Mouse (Mus musculus) heart, postnatal 0 days (tissue): ENCODE results near the gene Fam168b.

Experiments used
- CTCF ChIP-seq: IDR thresholded peaks from 2 replicates; pipeline ENCODE4 v1.5.1; 2016; ENCODE audit warnings: antibody characterized with exemption, control low read depth, low read depth
- EP300 ChIP-seq: IDR thresholded peaks from 2 replicates; pipeline ENCODE4 v1.6.1; 2016; ENCODE audit warnings: antibody characterized with exemption, low read depth

DNA sequence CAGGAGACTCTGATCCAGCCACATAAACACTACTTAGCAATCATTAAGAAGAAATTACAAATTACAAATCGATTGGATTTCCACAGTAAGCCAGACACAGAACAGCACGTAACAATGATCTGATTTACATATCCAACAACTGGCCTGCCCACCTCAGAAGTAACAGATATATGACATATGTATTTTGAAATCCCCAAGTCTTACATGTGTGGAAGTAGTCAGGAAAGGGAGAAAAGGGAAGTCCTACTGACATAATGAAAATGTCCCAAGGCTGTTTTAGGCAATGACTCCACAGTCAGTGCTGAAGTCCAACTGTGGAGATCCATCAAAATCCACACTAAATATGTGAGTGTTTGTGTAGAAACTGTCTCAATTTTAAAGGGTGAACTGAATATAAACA lies 21.5 kb downstream of the Fam168b start:
- TF ChIP-seq CTCF (no peak), EP300 (no peak)
